Mouse (Mus musculus): Measurements from ENCODE around the gene Myl9. TPM values are rescaled to one million over a fixed set of nuclear protein-coding genes. Genes with fewer than 3 reads are reported as not detected.

Myl9 gene
- polyA plus RNA-seq, 1 experiment from 2014 or later: 36.5 TPM

DNA sequence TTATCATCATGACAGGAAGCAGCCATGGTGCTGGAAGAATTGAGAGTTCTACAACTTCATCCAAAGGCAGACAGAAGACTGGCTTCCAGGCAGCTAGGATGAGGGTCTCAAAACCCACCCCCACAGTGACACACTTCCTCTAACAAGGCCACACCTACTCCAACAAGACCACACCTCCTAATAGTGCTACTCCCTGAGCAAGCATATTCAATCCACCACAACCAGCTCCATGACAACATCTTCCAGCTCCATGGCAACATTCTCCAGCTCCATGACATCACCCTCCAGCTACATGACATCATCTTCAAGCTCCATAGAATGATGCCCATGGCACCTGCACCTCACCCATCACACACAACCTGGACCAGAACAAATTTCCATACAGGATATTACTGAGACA lies 1.8 kb upstream of the Myl9 start:
- no peaks in the 10 kb centered on the region for H3K9me3 ChIP-seq (ENCODE audit: control insufficient read depth, low read length)
- no peaks in the 10 kb centered on the region for H3K27me3 ChIP-seq (replicated peaks; ENCODE audit: control insufficient read depth, insufficient read depth, low read length)
- no peak overlapping the region for H3K27ac ChIP-seq (ENCODE audit: low read length)
- no peak overlapping the region for H3K4me2 ChIP-seq (ENCODE audit: low read length)
- no peak for ATAC-seq
- no peak overlapping the region for H3K9ac ChIP-seq (replicated peaks; ENCODE audit: low read depth, low read length)
- peaks cover 17% of the 10 kb centered on the region for H3K4me1 ChIP-seq (replicated peaks; ENCODE audit: control insufficient read depth, insufficient read depth, low read length)
- H3K36me3 ChIP-seq (ENCODE audit: control insufficient read depth, insufficient read depth): no peaks in the 10 kb centered on the region
- H3K4me3 ChIP-seq (replicated peaks; ENCODE audit: low read length): no peak overlapping the region

DNA sequence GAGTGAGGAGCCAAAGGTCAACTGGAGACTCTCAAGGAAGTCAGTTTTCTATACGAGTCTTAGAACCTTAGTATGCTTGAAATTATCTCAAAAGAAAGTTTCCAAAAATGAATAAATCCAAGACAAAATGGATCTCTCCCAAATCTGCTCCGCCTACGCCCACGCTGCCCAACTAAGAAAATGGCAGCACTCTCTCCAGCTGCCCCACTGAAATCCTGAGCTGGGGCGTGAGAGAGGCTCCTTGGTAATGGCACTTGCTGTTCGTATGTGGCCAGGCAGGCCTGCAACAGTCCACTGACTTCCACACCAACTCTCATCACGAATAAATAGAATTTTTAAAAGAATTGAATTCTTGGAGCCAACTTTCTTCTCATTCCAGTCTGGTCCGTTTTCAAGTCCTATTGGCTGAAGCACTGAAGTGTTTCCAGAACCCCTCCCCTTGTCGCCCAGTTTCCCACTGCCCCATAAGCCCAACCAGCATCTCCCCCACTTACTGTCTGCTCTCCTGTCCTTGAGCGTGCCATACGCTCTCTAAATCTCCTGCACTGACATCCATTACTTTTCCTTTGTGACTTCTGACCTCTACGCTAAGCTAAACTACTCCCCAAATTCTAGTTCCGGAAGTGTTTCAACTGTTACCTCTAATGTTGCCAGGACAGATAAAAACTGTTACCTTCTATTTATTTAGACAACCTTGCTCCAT lies 1.0 kb upstream of the Myl9 start:
- WGBS: 74% methylated on average over 13 of the region's 13 CpGs
- H3K4me2 ChIP-seq (ENCODE audit: low read length): peak overlapping the region; percentile 62
- no peak overlapping the region for H3K9ac ChIP-seq (replicated peaks; ENCODE audit: low read depth, low read length)
- peak overlapping the region; percentile 31 for H3K27ac ChIP-seq (ENCODE audit: low read length)
- H3K27me3 ChIP-seq (replicated peaks; ENCODE audit: control insufficient read depth, insufficient read depth, low read length): no peaks in the 10 kb centered on the region
- H3K4me1 ChIP-seq (replicated peaks; ENCODE audit: control insufficient read depth, insufficient read depth, low read length): peaks cover 17% of the 10 kb centered on the region
- ATAC-seq: no peak
- no peak overlapping the region for H3K4me3 ChIP-seq (replicated peaks; ENCODE audit: low read length)
- no peaks in the 10 kb centered on the region for H3K9me3 ChIP-seq (ENCODE audit: control insufficient read depth, low read length)
- no peaks in the 10 kb centered on the region for H3K36me3 ChIP-seq (ENCODE audit: control insufficient read depth, insufficient read depth)

DNA sequence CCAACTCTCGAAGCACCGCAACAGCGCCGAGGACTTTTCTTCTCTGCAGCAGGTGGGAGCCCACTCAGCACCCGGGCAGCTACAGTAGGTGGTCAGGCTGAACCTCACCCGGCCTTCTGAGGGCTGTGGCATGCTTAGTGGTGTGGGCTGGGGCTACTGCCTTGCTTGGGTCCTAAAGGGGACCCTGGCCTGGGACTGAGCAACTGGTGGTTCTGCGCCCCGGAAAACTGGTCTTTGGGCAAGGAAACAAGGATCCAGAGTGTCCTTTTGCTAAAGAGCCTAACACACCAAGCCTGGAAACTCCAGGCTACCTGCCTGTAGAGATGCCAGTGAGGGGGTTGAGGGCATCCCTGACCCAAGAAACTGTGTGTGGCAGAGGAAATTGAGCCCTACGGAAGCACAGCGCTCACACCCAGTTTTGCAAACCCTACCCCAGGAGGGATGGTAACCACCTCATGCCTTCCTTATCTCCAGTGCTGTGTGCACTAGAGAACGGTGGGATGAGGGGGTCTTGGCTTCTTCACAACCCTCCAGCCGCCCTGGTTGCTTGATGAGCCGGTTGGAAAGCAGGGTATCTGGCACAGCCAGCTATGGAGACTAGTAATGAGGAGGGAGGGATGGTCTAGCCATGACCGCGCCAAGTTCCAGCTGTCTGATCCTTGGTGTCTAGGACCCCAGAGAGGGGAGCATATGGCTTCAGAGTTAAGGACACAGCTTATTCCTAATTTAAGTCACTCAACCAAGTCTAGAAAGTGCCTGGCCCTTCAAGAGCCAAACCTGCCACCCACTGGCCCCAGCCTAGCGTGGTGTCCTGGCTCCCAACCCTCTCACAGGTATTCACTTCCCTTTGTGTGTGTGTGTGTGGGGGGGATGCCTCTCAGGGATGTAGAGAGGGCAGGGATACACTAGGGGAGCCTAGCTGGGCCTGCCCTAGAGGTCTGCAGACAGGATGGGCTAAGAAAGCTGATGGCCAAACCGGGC lies 525 bp downstream of the Myl9 start:
- H3K9ac ChIP-seq (replicated peaks; ENCODE audit: low read depth, low read length): 0 out of 2 replicates have a peak overlapping the region, but pooled peaks have one; percentile 49

GRCm38 (mm10) chr2:156776907-156777306 lies 1.7 kb downstream of the Myl9 start:
- H3K4me3 ChIP-seq (replicated peaks; ENCODE audit: low read length): no peak overlapping the region
- H3K9ac ChIP-seq (replicated peaks; ENCODE audit: low read depth, low read length): no peak overlapping the region
- H3K4me1 ChIP-seq (replicated peaks; ENCODE audit: control insufficient read depth, insufficient read depth, low read length): peaks cover 17% of the 10 kb centered on the region
- H3K4me2 ChIP-seq (ENCODE audit: low read length): no peak overlapping the region
- no peaks in the 10 kb centered on the region for H3K36me3 ChIP-seq (ENCODE audit: control insufficient read depth, insufficient read depth)
- no peak overlapping the region for H3K27ac ChIP-seq (ENCODE audit: low read length)
- H3K27me3 ChIP-seq (replicated peaks; ENCODE audit: control insufficient read depth, insufficient read depth, low read length): no peaks in the 10 kb centered on the region
- H3K9me3 ChIP-seq (ENCODE audit: control insufficient read depth, low read length): no peaks in the 10 kb centered on the region
- no peak for ATAC-seq
- WGBS: 85% methylated on average over 2 of the region's 2 CpGs

More for the DNA sequence above, 525 bp downstream of the Myl9 start:
- Histone ChIP-seq H3K36me3 (ENCODE audit: control insufficient read depth, insufficient read depth) (no peaks in the 10 kb centered on the region), H3K27ac (ENCODE audit: low read length) (no peak overlapping the region), H3K4me3 (replicated peaks; ENCODE audit: low read length) (peak overlapping the region; percentile 36), H3K27me3 (replicated peaks; ENCODE audit: control insufficient read depth, insufficient read depth, low read length) (no peaks in the 10 kb centered on the region), H3K4me1 (replicated peaks; ENCODE audit: control insufficient read depth, insufficient read depth, low read length) (peaks cover 17% of the 10 kb centered on the region), H3K9me3 (ENCODE audit: control insufficient read depth, low read length) (no peaks in the 10 kb centered on the region), H3K4me2 (ENCODE audit: low read length) (peak overlapping the region; percentile 62)
- 32% methylated on average over 17 of the region's 17 CpGs for WGBS
- peak; percentile 2; the same call in 1 of the 2 replicates for ATAC-seq

GRCm38 (mm10) chr2:156777326-156778004 lies 2.2 kb downstream of the Myl9 start:
- no peaks in the 10 kb centered on the region for H3K27me3 ChIP-seq (replicated peaks; ENCODE audit: control insufficient read depth, insufficient read depth, low read length)
- H3K36me3 ChIP-seq (ENCODE audit: control insufficient read depth, insufficient read depth): no peaks in the 10 kb centered on the region
- no peaks in the 10 kb centered on the region for H3K9me3 ChIP-seq (ENCODE audit: control insufficient read depth, low read length)
- no peak for ATAC-seq
- no peak overlapping the region for H3K9ac ChIP-seq (replicated peaks; ENCODE audit: low read depth, low read length)
- no peak overlapping the region for H3K27ac ChIP-seq (ENCODE audit: low read length)
- H3K4me3 ChIP-seq (replicated peaks; ENCODE audit: low read length): no peak overlapping the region
- 73% methylated on average over 7 of the region's 7 CpGs for WGBS
- H3K4me1 ChIP-seq (replicated peaks; ENCODE audit: control insufficient read depth, insufficient read depth, low read length): peaks cover 17% of the 10 kb centered on the region
- H3K4me2 ChIP-seq (ENCODE audit: low read length): no peak overlapping the region

GRCm38 (mm10) chr2:156778571-156778970 lies 3.4 kb downstream of the Myl9 start:
- Histone ChIP-seq H3K36me3 (ENCODE audit: control insufficient read depth, insufficient read depth) (no peaks in the 10 kb centered on the region), H3K4me2 (ENCODE audit: low read length) (no peak overlapping the region), H3K27me3 (replicated peaks; ENCODE audit: control insufficient read depth, insufficient read depth, low read length) (no peaks in the 10 kb centered on the region), H3K9me3 (ENCODE audit: control insufficient read depth, low read length) (no peaks in the 10 kb centered on the region), H3K9ac (replicated peaks; ENCODE audit: low read depth, low read length) (no peak overlapping the region), H3K27ac (ENCODE audit: low read length) (no peak overlapping the region), H3K4me1 (replicated peaks; ENCODE audit: control insufficient read depth, insufficient read depth, low read length) (peaks cover 17% of the 10 kb centered on the region), H3K4me3 (replicated peaks; ENCODE audit: low read length) (no peak overlapping the region)
- no peak for ATAC-seq
- WGBS: 93% methylated on average over 8 of the region's 8 CpGs

DNA sequence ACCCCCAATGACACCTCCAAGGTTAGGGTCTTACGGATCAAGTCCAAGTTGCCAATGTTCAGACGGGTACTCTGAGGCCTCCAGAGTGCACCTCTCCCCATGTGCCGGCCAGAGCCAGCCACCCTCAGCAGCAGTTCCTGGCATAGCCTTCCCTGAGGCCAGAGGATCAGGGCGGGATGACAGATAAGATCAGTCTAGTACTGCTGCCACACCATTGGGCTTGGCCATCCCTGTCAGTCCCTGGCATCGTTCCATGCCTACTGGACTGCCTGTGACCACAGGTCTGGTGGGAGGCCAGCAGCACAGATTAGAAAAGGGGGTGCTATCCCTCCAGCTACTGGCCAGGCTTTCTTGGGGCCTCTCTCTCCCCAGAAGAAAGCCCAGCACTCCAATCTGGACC lies 3.8 kb downstream of the Myl9 start:
- no peak for ATAC-seq
- Histone ChIP-seq H3K27ac (ENCODE audit: low read length) (no peak overlapping the region), H3K4me1 (replicated peaks; ENCODE audit: control insufficient read depth, insufficient read depth, low read length) (peaks cover 17% of the 10 kb centered on the region), H3K27me3 (replicated peaks; ENCODE audit: control insufficient read depth, insufficient read depth, low read length) (no peaks in the 10 kb centered on the region), H3K36me3 (ENCODE audit: control insufficient read depth, insufficient read depth) (no peaks in the 10 kb centered on the region), H3K9me3 (ENCODE audit: control insufficient read depth, low read length) (no peaks in the 10 kb centered on the region), H3K9ac (replicated peaks; ENCODE audit: low read depth, low read length) (no peak overlapping the region), H3K4me2 (ENCODE audit: low read length) (no peak overlapping the region), H3K4me3 (replicated peaks; ENCODE audit: low read length) (no peak overlapping the region)
- WGBS: 84% methylated on average over 5 of the region's 5 CpGs

DNA sequence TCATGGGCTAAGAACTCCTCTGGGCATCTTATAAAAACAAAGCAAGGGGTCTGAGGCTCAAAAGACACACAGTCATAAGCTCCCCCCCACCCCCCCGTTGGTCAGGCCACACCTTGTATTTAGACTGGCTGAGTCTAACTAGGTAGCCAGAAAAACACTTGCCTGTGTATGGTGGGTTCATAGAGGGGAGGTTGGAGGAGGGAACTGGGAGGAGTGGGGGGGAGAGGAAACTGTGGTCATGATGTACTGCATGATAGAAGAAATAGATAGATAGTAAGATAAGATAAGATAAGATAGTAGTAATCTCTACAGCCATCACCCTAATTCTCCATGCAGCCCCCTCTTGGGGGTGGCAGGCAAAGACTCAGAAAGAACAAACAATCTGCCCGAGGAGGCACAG lies 4.3 kb downstream of the Myl9 start:
- WGBS: 49% methylated on average over 2 of the region's 2 CpGs
- no peaks in the 10 kb centered on the region for H3K9me3 ChIP-seq (ENCODE audit: control insufficient read depth, low read length)
- no peaks in the 10 kb centered on the region for H3K27me3 ChIP-seq (replicated peaks; ENCODE audit: control insufficient read depth, insufficient read depth, low read length)
- H3K4me2 ChIP-seq (ENCODE audit: low read length): no peak overlapping the region
- ATAC-seq: no peak
- no peak overlapping the region for H3K27ac ChIP-seq (ENCODE audit: low read length)
- H3K9ac ChIP-seq (replicated peaks; ENCODE audit: low read depth, low read length): no peak overlapping the region
- H3K4me3 ChIP-seq (replicated peaks; ENCODE audit: low read length): no peak overlapping the region
- H3K36me3 ChIP-seq (ENCODE audit: control insufficient read depth, insufficient read depth): no peaks in the 10 kb centered on the region
- H3K4me1 ChIP-seq (replicated peaks; ENCODE audit: control insufficient read depth, insufficient read depth, low read length): peaks cover 15% of the 10 kb centered on the region

DNA sequence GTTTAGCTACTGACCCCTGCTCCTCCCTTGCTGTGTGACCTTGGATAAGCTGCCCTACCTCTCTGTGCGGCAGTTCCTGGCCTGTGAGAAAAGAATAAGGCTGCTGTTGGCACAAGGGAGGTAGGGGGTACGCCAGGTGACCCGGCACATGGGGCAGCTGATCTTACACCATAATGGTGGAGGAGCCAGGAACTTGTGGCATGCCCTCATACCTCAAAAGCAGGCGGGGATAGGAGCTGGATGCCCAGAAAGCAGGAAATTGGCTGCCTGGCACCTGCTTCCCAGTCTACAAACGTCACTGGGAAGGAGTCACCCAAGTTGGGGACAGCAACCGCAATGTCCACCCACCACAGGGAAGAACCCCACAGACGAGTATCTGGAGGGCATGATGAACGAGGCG lies 4.9 kb downstream of the Myl9 start:
- Histone ChIP-seq H3K4me2 (ENCODE audit: low read length) (no peak overlapping the region), H3K4me1 (replicated peaks; ENCODE audit: control insufficient read depth, insufficient read depth, low read length) (peaks cover 8% of the 10 kb centered on the region), H3K27me3 (replicated peaks; ENCODE audit: control insufficient read depth, insufficient read depth, low read length) (no peaks in the 10 kb centered on the region), H3K36me3 (ENCODE audit: control insufficient read depth, insufficient read depth) (no peaks in the 10 kb centered on the region), H3K9me3 (ENCODE audit: control insufficient read depth, low read length) (no peaks in the 10 kb centered on the region), H3K27ac (ENCODE audit: low read length) (no peak overlapping the region), H3K9ac (replicated peaks; ENCODE audit: low read depth, low read length) (no peak overlapping the region), H3K4me3 (replicated peaks; ENCODE audit: low read length) (no peak overlapping the region)
- ATAC-seq: no peak
- WGBS: 75% methylated on average over 9 of the region's 9 CpGs

All from forebrain, embryonic 16.5 days (tissue).